Mouse (Mus musculus): ENCODE measurements at regions not wholly inside any gene's neighbourhood (a gene's known extent, or its start where the extent isn't known, plus 50 kb on each side); places are given as distances from the start of the nearest gene placed in this dataset.
A peak's percentile ranks its signal among the peaks of the same experiment; 100 is the strongest.

- no peaks in the 10 kb centered on the region for H3K4me1 ChIP-seq (replicated peaks; ENCODE audit: insufficient read depth, low read length)
- H3K9me3 ChIP-seq (replicated peaks; ENCODE audit: low read length): no peaks in the 10 kb centered on the region
Observed at GRCm38 (mm10) chr2:50524838-50525615, 228.4 kb upstream of the Mmadhc start.

GRCm38 (mm10) chr2:50520169-50520568 lies 223.6 kb upstream of the Mmadhc start:
- no peak overlapping the region for H3K9ac ChIP-seq (ENCODE audit: low read depth, low read length)
- no peak for ATAC-seq (replicated peaks; ENCODE audit: low FRiP score, low read depth)
- no peak overlapping the region for H3K27ac ChIP-seq
- no peaks in the 10 kb centered on the region for H3K4me1 ChIP-seq (replicated peaks; ENCODE audit: insufficient read depth, low read length)
- no peak overlapping the region for H3K4me2 ChIP-seq (ENCODE audit: low read length)
- H3K4me3 ChIP-seq (replicated peaks; ENCODE audit: low read depth, low read length): no peak overlapping the region
- no peaks in the 10 kb centered on the region for H3K27me3 ChIP-seq (ENCODE audit: insufficient read depth, low read length)
- no peak for DNase-seq (ENCODE audit: low spot score)
- 35% methylated on average over 8 of the region's 8 CpGs for WGBS
- H3K9me3 ChIP-seq (replicated peaks; ENCODE audit: low read length): no peaks in the 10 kb centered on the region
- no peak for TF ChIP-seq CTCF (IDR thresholded peaks at IDR 0.05; ENCODE audit: low read depth)
- no peaks in the 10 kb centered on the region for H3K36me3 ChIP-seq (ENCODE audit: insufficient read depth, low read length)

More at GRCm38 (mm10) chr2:50524838-50525615, 228.4 kb upstream of the Mmadhc start:
- no peak for TF ChIP-seq CTCF (IDR thresholded peaks at IDR 0.05; ENCODE audit: low read depth)
- DNase-seq (ENCODE audit: low spot score): no peak
- ATAC-seq (replicated peaks; ENCODE audit: low FRiP score, low read depth): no peak
- H3K4me2 ChIP-seq (ENCODE audit: low read length): no peak overlapping the region
- 85% methylated on average over 10 of the region's 10 CpGs for WGBS
- H3K27ac ChIP-seq: no peak overlapping the region
- no peaks in the 10 kb centered on the region for H3K36me3 ChIP-seq (ENCODE audit: insufficient read depth, low read length)
- no peak overlapping the region for H3K4me3 ChIP-seq (replicated peaks; ENCODE audit: low read depth, low read length)
- no peaks in the 10 kb centered on the region for H3K27me3 ChIP-seq (ENCODE audit: insufficient read depth, low read length)
- no peak overlapping the region for H3K9ac ChIP-seq (ENCODE audit: low read depth, low read length)

- WGBS: 31% methylated on average over 1 of the region's 1 CpGs
- ATAC-seq (replicated peaks; ENCODE audit: low FRiP score, low read depth) (no peak), DNase-seq (ENCODE audit: low spot score) (no peak)
- no peaks in the 10 kb centered on the region for H3K27me3 ChIP-seq (ENCODE audit: insufficient read depth, low read length)
- H3K36me3 ChIP-seq (ENCODE audit: insufficient read depth, low read length): no peaks in the 10 kb centered on the region
- no peaks in the 10 kb centered on the region for H3K9me3 ChIP-seq (replicated peaks; ENCODE audit: low read length)
- no peak for TF ChIP-seq CTCF (IDR thresholded peaks at IDR 0.05; ENCODE audit: low read depth)
- H3K4me3 ChIP-seq (replicated peaks; ENCODE audit: low read depth, low read length): no peak overlapping the region
- H3K4me1 ChIP-seq (replicated peaks; ENCODE audit: insufficient read depth, low read length): no peaks in the 10 kb centered on the region
- no peak overlapping the region for H3K27ac ChIP-seq
- H3K9ac ChIP-seq (ENCODE audit: low read depth, low read length): no peak overlapping the region
- H3K4me2 ChIP-seq (ENCODE audit: low read length): no peak overlapping the region
Observed at GRCm38 (mm10) chr2:50519129-50519504, 222.5 kb upstream of the Mmadhc start.

- H3K9me3 ChIP-seq (replicated peaks; ENCODE audit: low read length): no peaks in the 10 kb centered on the region
- ATAC-seq (replicated peaks; ENCODE audit: low FRiP score, low read depth): peak; percentile 59; the same call in 1 of the 2 replicates
- H3K4me1 ChIP-seq (replicated peaks; ENCODE audit: insufficient read depth, low read length): no peaks in the 10 kb centered on the region
- 0 out of 2 replicates have a peak overlapping the region, but pooled peaks have one; percentile 16 for H3K4me2 ChIP-seq (ENCODE audit: low read length)
- peak; percentile 79 for DNase-seq (ENCODE audit: low spot score)
- H3K27ac ChIP-seq: no peak overlapping the region
- H3K4me3 ChIP-seq (replicated peaks; ENCODE audit: low read depth, low read length): no peak overlapping the region
- no peaks in the 10 kb centered on the region for H3K36me3 ChIP-seq (ENCODE audit: insufficient read depth, low read length)
- 31% methylated on average over 10 of the region's 10 CpGs for WGBS
- no peaks in the 10 kb centered on the region for H3K27me3 ChIP-seq (ENCODE audit: insufficient read depth, low read length)
- TF ChIP-seq CTCF (IDR thresholded peaks at IDR 0.05; ENCODE audit: low read depth): peak; percentile 53
- H3K9ac ChIP-seq (ENCODE audit: low read depth, low read length): no peak overlapping the region
Observed at GRCm38 (mm10) chr2:50518371-50519128, 221.9 kb upstream of the Mmadhc start.

GRCm38 (mm10) chr2:50513276-50513675 lies 216.7 kb upstream of the Mmadhc start:
- Histone ChIP-seq H3K4me1 (replicated peaks; ENCODE audit: insufficient read depth, low read length) (no peaks in the 10 kb centered on the region), H3K4me2 (ENCODE audit: low read length) (no peak overlapping the region), H3K9me3 (replicated peaks; ENCODE audit: low read length) (no peaks in the 10 kb centered on the region), H3K27me3 (ENCODE audit: insufficient read depth, low read length) (no peaks in the 10 kb centered on the region), H3K4me3 (replicated peaks; ENCODE audit: low read depth, low read length) (no peak overlapping the region), H3K36me3 (ENCODE audit: insufficient read depth, low read length) (no peaks in the 10 kb centered on the region), H3K9ac (ENCODE audit: low read depth, low read length) (no peak overlapping the region), H3K27ac (no peak overlapping the region)
- DNase-seq (ENCODE audit: low spot score) (peak; percentile 8), ATAC-seq (replicated peaks; ENCODE audit: low FRiP score, low read depth) (peak; percentile 46; the same call in 1 of the 2 replicates)
- WGBS: 83% methylated on average over 4 of the region's 4 CpGs
- TF ChIP-seq CTCF (IDR thresholded peaks at IDR 0.05; ENCODE audit: low read depth): no peak

GRCm38 (mm10) chr2:50498713-50499112 lies 202.1 kb upstream of the Mmadhc start:
- Histone ChIP-seq H3K9me3 (replicated peaks; ENCODE audit: low read length) (no peaks in the 10 kb centered on the region), H3K27me3 (ENCODE audit: insufficient read depth, low read length) (no peaks in the 10 kb centered on the region), H3K4me2 (ENCODE audit: low read length) (no peak overlapping the region), H3K4me1 (replicated peaks; ENCODE audit: insufficient read depth, low read length) (no peaks in the 10 kb centered on the region), H3K4me3 (replicated peaks; ENCODE audit: low read depth, low read length) (no peak overlapping the region), H3K27ac (no peak overlapping the region), H3K9ac (ENCODE audit: low read depth, low read length) (no peak overlapping the region), H3K36me3 (ENCODE audit: insufficient read depth, low read length) (no peaks in the 10 kb centered on the region)
- DNase-seq (ENCODE audit: low spot score): no peak
- no peak for TF ChIP-seq CTCF (IDR thresholded peaks at IDR 0.05; ENCODE audit: low read depth)
- no peak for ATAC-seq (replicated peaks; ENCODE audit: low FRiP score, low read depth)
- 89% methylated on average over 8 of the region's 8 CpGs for WGBS

Data from kidney, postnatal 0 days (tissue).